ENCODE assay signal across 14 mouse cellular contexts in the genomic region with DNA sequence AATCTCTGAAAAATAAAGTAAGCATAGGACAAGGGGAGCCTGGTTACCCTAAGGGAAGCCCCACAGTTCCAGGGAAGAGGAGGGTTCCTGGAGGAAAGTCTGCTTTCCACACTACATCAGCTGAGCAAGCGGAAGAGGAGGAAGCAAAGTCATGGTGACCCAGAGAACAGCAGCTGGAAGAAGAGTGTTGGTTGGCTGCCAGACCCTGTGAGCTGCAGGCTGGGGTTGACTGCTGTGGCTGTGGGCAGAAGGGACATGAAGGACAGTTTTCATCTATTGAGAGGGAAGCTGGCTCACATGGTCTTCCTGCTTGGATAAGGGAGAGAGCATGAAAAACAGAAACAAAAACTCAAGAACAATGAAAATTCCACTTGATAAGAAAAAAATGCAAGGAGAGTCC. TPM values are rescaled to one million over a fixed set of nuclear protein-coding genes. Genes with fewer than 3 reads are reported as not detected.
DNase-seq lines count a peak whose midpoint lies in the region; ATAC-seq and TF ChIP-seq lines count a peak whose summit lies in the region.
"Had no signal": no experiment of that assay in that cellular context is flagged by ENCODE, and none has a peak within 500 bp of the region (broad histone marks: within the 10 kb centered on the region; RNA-seq: fewer than 3 reads in every experiment).

No protein-coding gene starts in this region.

- DNase-seq in hindbrain, postnatal 0 days (ENCODE audit: low spot score) = peak; percentile 33
- DNase-seq in hindbrain, embryonic 14.5 days (ENCODE audit: low spot score) = no peak
- DNase-seq in right cerebral cortex, adult 18-20 months = peak; percentile 11
- no peak for DNase-seq in right cerebral cortex, postnatal 36 days (ENCODE audit: low spot score in 2 of 2)
- peak; percentile 45 for DNase-seq in kidney, adult 9 months
- DNase-seq in urinary bladder, postnatal 10 days (ENCODE audit: low spot score) = no peak
- no peak for DNase-seq in spleen, adult 12 weeks (ENCODE audit: low spot score)
- DNase-seq in left cerebral cortex, postnatal 36 days (ENCODE audit: low spot score in 2 of 2) = no peak
- DNase-seq: layer of hippocampus, adult 9-11 months; thymus, postnatal 25 days had no signal

- no peaks in the 10 kb centered on the region for H3K9me3 ChIP-seq in hindbrain, postnatal 0 days (ENCODE audit: low read length)
- no peaks in the 10 kb centered on the region for H3K9me3 ChIP-seq in hindbrain, embryonic 14.5 days (ENCODE audit: control insufficient read depth, low read length)

- no peaks in the 10 kb centered on the region for H3K27me3 ChIP-seq in hindbrain, postnatal 0 days (ENCODE audit: insufficient read depth, low read length)
- no peaks in the 10 kb centered on the region for H3K27me3 ChIP-seq in hindbrain, embryonic 14.5 days (ENCODE audit: control insufficient read depth, insufficient read depth, low read length)
- H3K27me3 ChIP-seq: limb, embryonic 13.5 days had no signal

- H3K4me1 ChIP-seq in hindbrain, postnatal 0 days (ENCODE audit: insufficient read depth, low read length) = no peaks in the 10 kb centered on the region
- no peaks in the 10 kb centered on the region for H3K4me1 ChIP-seq in hindbrain, embryonic 14.5 days (replicated peaks; ENCODE audit: control insufficient read depth, insufficient read depth, low read length)

- peak; percentile 34; the same call in 1 of the 2 replicates for ATAC-seq in hindbrain, postnatal 0 days
- no peak for ATAC-seq in hindbrain, embryonic 14.5 days (ENCODE audit: low FRiP score)
- ATAC-seq: hindbrain, embryonic 16.5 days had no signal

- H3K4me3 ChIP-seq in hindbrain, postnatal 0 days (ENCODE audit: low read length) = no peak overlapping the region
- no peak overlapping the region for H3K4me3 ChIP-seq in hindbrain, embryonic 14.5 days (replicated peaks; ENCODE audit: low read length)
- H3K4me3 ChIP-seq: erythroblast, embryonic 14.5 days; limb, embryonic 13.5 days had no signal

- no peak overlapping the region for H3K4me2 ChIP-seq in hindbrain, postnatal 0 days (ENCODE audit: low read depth, low read length)
- no peak overlapping the region for H3K4me2 ChIP-seq in hindbrain, embryonic 14.5 days (replicated peaks)
- H3K4me2 ChIP-seq: limb, embryonic 13.5 days had no signal

- 86% methylated on average over 1 of the region's 1 CpGs for WGBS in hindbrain, postnatal 0 days
- 83% methylated on average over 1 of the region's 1 CpGs for WGBS in hindbrain, embryonic 14.5 days

- peaks cover 12% of the 10 kb centered on the region for H3K36me3 ChIP-seq in hindbrain, postnatal 0 days (ENCODE audit: insufficient read depth, low read length)
- peaks cover 53% of the 10 kb centered on the region for H3K36me3 ChIP-seq in hindbrain, embryonic 14.5 days (replicated peaks; ENCODE audit: control insufficient read depth, insufficient read depth)

- no peak overlapping the region for H3K27ac ChIP-seq in hindbrain, postnatal 0 days
- H3K27ac ChIP-seq in hindbrain, embryonic 14.5 days = no peak overlapping the region
- H3K27ac ChIP-seq: limb, embryonic 13.5 days had no signal

- no peak for TF ChIP-seq CTCF in hindbrain, postnatal 0 days (IDR thresholded peaks at IDR 0.05; ENCODE audit: low read depth)

- intact Hi-C loops in left cerebral cortex, postnatal 36 days (cut with DNase I) = no loop called here

- no peak overlapping the region for H3K9ac ChIP-seq in hindbrain, postnatal 0 days (replicated peaks; ENCODE audit: low read length)
- no peak overlapping the region for H3K9ac ChIP-seq in hindbrain, embryonic 14.5 days
- H3K9ac ChIP-seq: limb, embryonic 13.5 days had no signal

RNA-seq across cellular contexts. Expression of gene Ambp, which starts 57.0 kb away (rescaled TPM):
- not detected in 2 replicates for total RNA-seq in hindbrain, postnatal 0 days (2014; rRNA removed)
- polyA plus RNA-seq in hindbrain, postnatal 0 days (2015; fragmentation: Nextera tagmentation; extraction: Ambion mirVana) = not detected in 2 replicates
- not detected in 2 replicates for polyA plus RNA-seq in hindbrain, embryonic 14.5 days (2014; fragmentation: Nextera tagmentation; extraction: Ambion mirVana)
- not detected for total RNA-seq in left cerebral cortex, postnatal 36 days (2021)
- total RNA-seq: CH12.LX had no signal
- polyA plus RNA-seq: hindbrain, embryonic 16.5 days had no signal

Comparison
In these comparisons a context has a peak if more than half of its experiments do, and no peak if none do; other contexts are left out.
1. DNase-seq: peak in hindbrain, postnatal 0 days (single experiment), right cerebral cortex, adult 18-20 months (single experiment) and kidney, adult 9 months (single experiment); none in hindbrain, embryonic 14.5 days (single experiment), right cerebral cortex, postnatal 36 days (0 of 2), urinary bladder, postnatal 10 days (single experiment), spleen, adult 12 weeks (single experiment) and left cerebral cortex, postnatal 36 days (0 of 2).